Mouse (Mus musculus) forebrain, postnatal 0 days (tissue): Measurements from ENCODE around the gene Myo10. TPM values are rescaled to one million over a fixed set of nuclear protein-coding genes. Genes with fewer than 3 reads are reported as not detected.

Experiments
- ATAC-seq: fragments of 200-750 bp; cut with Nextera tagmentation; 2 replicates; pipeline ENCODE4 v1.8.0; 2017; ENCODE audit warnings: mild to moderate bottlenecking, moderate library complexity
- DNase-seq: peaks from one replicate; pipeline ENCODE4 v3.0.0-alpha.2; 2015
- H3K27ac ChIP-seq: fragments of 300-500 bp; sonication (generic); 2 replicates; pipeline ENCODE4 v1.5.1; 2014; ENCODE audit warnings: low read depth, mild to moderate bottlenecking, antibody characterized with exemption, low read length, moderate library complexity, mixed read lengths
- H3K27me3 ChIP-seq: fragments of 300-500 bp; sonication (generic); 2 replicates; pipeline ENCODE4 v1.6.1; 2014; ENCODE audit warnings: mild to moderate bottlenecking, low read length, mixed read lengths; ENCODE audit not compliant: insufficient read depth
- H3K36me3 ChIP-seq: fragments of 300-500 bp; sonication (generic); 2 replicates; pipeline ENCODE4 v1.6.1; 2014; ENCODE audit warnings: mild to moderate bottlenecking, moderate library complexity; ENCODE audit not compliant: insufficient read depth
- H3K4me1 ChIP-seq: fragments of 300-500 bp; sonication (generic); 2 replicates; pipeline ENCODE4 v1.6.1; 2014; ENCODE audit warnings: antibody characterized with exemption; ENCODE audit not compliant: insufficient read depth
- H3K4me2 ChIP-seq: fragments of 300-500 bp; sonication (generic); 2 replicates; pipeline ENCODE4 v1.6.1; 2014; ENCODE audit warnings: low read depth, mild to moderate bottlenecking, moderate library complexity
- H3K4me3 ChIP-seq: fragments of 300-500 bp; sonication (generic); 2 replicates; pipeline ENCODE4 v1.5.1; 2014; ENCODE audit warnings: low read depth, low read length, mixed read lengths
- H3K9ac ChIP-seq: fragments of 300-500 bp; sonication (generic); 2 replicates; pipeline ENCODE4 v1.6.1; 2014; ENCODE audit warnings: mild to moderate bottlenecking
- H3K9me3 ChIP-seq: fragments of 300-500 bp; sonication (generic); 2 replicates; pipeline ENCODE4 v1.6.1; 2016; ENCODE audit warnings: low read length
- CTCF ChIP-seq: sonication (generic); IDR thresholded peaks from 2 replicates; pipeline ENCODE4 v1.5.1; 2016; ENCODE audit warnings: antibody characterized with exemption, control low read depth, low read depth
- WGBS: fragments of 180-500 bp; shearing (Covaris S2); extraction: QIAGEN DNeasy Blood & Tissue Kit; methylation state at CpG from one replicate; pipeline ENCODE4 v1.1.7; 2014; 5-methylcytosine and 5-hydroxymethylcytosine counted together
- polyA plus RNA-seq: library from polyadenylated mRNA; unstranded; fragments of >200 nt; fragmentation: Nextera tagmentation; extraction: Ambion mirVana; gene quantifications from 2 replicates; pipeline ENCODE4 v1.2.1, GENCODE M21; 2015
- total RNA-seq: library from RNA; depleted of rRNA; stranded (reverse); fragments of >200 nt; gene quantifications from 2 replicates; pipeline ENCODE4 v1.2.3, GENCODE M21; 2014

Gene Myo10
- total and polyA plus RNA-seq, 2 experiments from 2014 or later: 22.3 to 24.2 TPM

- Histone ChIP-seq H3K9ac (no peak overlapping the region), H3K4me1 (no peaks in the 10 kb centered on the region), H3K27ac (no peak overlapping the region), H3K4me2 (no peak overlapping the region), H3K4me3 (no peak overlapping the region), H3K27me3 (no peaks in the 10 kb centered on the region), H3K9me3 (no peaks in the 10 kb centered on the region), H3K36me3 (peaks cover 8% of the 10 kb centered on the region; the same call in 1 of the 2 replicates)
- ATAC-seq (no peak), DNase-seq (no peak)
- WGBS: 55% methylated on average over 9 of the region's 9 CpGs
- TF ChIP-seq CTCF: no peak
Measured at GRCm38 (mm10) chr15:25787406-25787805, 165.1 kb downstream of the Myo10 start.

GRCm38 (mm10) chr15:25787965-25788364, 165.6 kb downstream of the Myo10 start:
- Histone ChIP-seq H3K27ac (no peak overlapping the region), H3K4me3 (no peak overlapping the region), H3K9ac (no peak overlapping the region), H3K9me3 (no peaks in the 10 kb centered on the region), H3K4me2 (no peak overlapping the region), H3K4me1 (no peaks in the 10 kb centered on the region), H3K27me3 (no peaks in the 10 kb centered on the region), H3K36me3 (peaks cover 8% of the 10 kb centered on the region; the same call in 1 of the 2 replicates)
- ATAC-seq (no peak), DNase-seq (no peak)
- WGBS: 85% methylated on average over 8 of the region's 8 CpGs
- no peak for TF ChIP-seq CTCF

GRCm38 (mm10) chr15:25788565-25788964, 166.2 kb downstream of the Myo10 start:
- no peak overlapping the region for H3K27ac ChIP-seq
- DNase-seq: no peak

GRCm38 (mm10) chr15:25789241-25789640, 166.9 kb downstream of the Myo10 start:
- WGBS: 80% methylated on average over 10 of the region's 10 CpGs
- no peak for TF ChIP-seq CTCF
- Histone ChIP-seq H3K36me3 (peaks cover 10% of the 10 kb centered on the region; the same call in 1 of the 2 replicates), H3K4me1 (no peaks in the 10 kb centered on the region), H3K27me3 (no peaks in the 10 kb centered on the region), H3K27ac (no peak overlapping the region), H3K9ac (no peak overlapping the region), H3K9me3 (no peaks in the 10 kb centered on the region), H3K4me2 (no peak overlapping the region), H3K4me3 (no peak overlapping the region)
- no peak for ATAC-seq
- DNase-seq: no peak

More at GRCm38 (mm10) chr15:25788565-25788964, 166.2 kb downstream of the Myo10 start:
- Histone ChIP-seq H3K9ac (no peak overlapping the region), H3K4me2 (no peak overlapping the region), H3K4me3 (no peak overlapping the region), H3K9me3 (no peaks in the 10 kb centered on the region), H3K4me1 (no peaks in the 10 kb centered on the region), H3K36me3 (peaks cover 8% of the 10 kb centered on the region; the same call in 1 of the 2 replicates), H3K27me3 (no peaks in the 10 kb centered on the region)
- TF ChIP-seq CTCF: no peak
- ATAC-seq: no peak
- whole genome bisulfite sequencing: 78% methylated on average over 7 of the region's 7 CpGs

- peak; percentile 25 for ATAC-seq
- H3K27ac ChIP-seq: 0 out of 2 replicates have a peak overlapping the region, but pooled peaks have one; percentile 29
- H3K9me3 ChIP-seq: no peaks in the 10 kb centered on the region
- TF ChIP-seq CTCF: peak; percentile 43
- H3K27me3 ChIP-seq: no peaks in the 10 kb centered on the region
- H3K4me3 ChIP-seq: no peak overlapping the region
- DNase-seq: no peak
- no peaks in the 10 kb centered on the region for H3K4me1 ChIP-seq
- WGBS: 62% methylated on average over 8 of the region's 8 CpGs
- H3K9ac ChIP-seq: no peak overlapping the region
- H3K4me2 ChIP-seq: no peak overlapping the region
- H3K36me3 ChIP-seq: peaks cover 12% of the 10 kb centered on the region; the same call in 1 of the 2 replicates
Measured at GRCm38 (mm10) chr15:25791660-25792353, 169.5 kb downstream of the Myo10 start.

- Histone ChIP-seq H3K27ac (no peak overlapping the region), H3K9me3 (no peaks in the 10 kb centered on the region), H3K36me3 (peaks cover 19% of the 10 kb centered on the region), H3K4me1 (no peaks in the 10 kb centered on the region), H3K4me2 (no peak overlapping the region), H3K27me3 (no peaks in the 10 kb centered on the region), H3K4me3 (no peak overlapping the region), H3K9ac (no peak overlapping the region)
- no peak for ATAC-seq
- WGBS: 77% methylated on average over 8 of the region's 8 CpGs
- DNase-seq: no peak
- TF ChIP-seq CTCF: no peak
Measured at GRCm38 (mm10) chr15:25794123-25794522, 171.8 kb downstream of the Myo10 start.

GRCm38 (mm10) chr15:25795496-25795895, 173.2 kb downstream of the Myo10 start:
- Histone ChIP-seq H3K4me1 (no peaks in the 10 kb centered on the region), H3K4me3 (no peak overlapping the region), H3K9ac (no peak overlapping the region), H3K4me2 (no peak overlapping the region), H3K9me3 (no peaks in the 10 kb centered on the region), H3K27ac (no peak overlapping the region), H3K27me3 (no peaks in the 10 kb centered on the region), H3K36me3 (peaks cover 20% of the 10 kb centered on the region)
- WGBS: 93% methylated on average over 9 of the region's 9 CpGs
- TF ChIP-seq CTCF: no peak
- no peak for DNase-seq
- no peak for ATAC-seq
